Mouse (Mus musculus) mature B cell (primary cell): ENCODE results near the gene Snx11.

ENCODE experiments used
- in situ Hi-C: fragments of 300-500 bp; cut with MboI; formaldehyde crosslinking; loops from 2 replicates; pipeline ENCODE4 v1.14.3; 2019

Gene Snx11

GRCm38 (mm10) chr11:96764511-96765350 is 12.6 kb downstream of the Snx11 start:
- in situ Hi-C loops = loop anchor here (25.0 kb wide), 1 partner anchor 98 kb away; no protein-coding TSS in a partner anchor

DNA sequence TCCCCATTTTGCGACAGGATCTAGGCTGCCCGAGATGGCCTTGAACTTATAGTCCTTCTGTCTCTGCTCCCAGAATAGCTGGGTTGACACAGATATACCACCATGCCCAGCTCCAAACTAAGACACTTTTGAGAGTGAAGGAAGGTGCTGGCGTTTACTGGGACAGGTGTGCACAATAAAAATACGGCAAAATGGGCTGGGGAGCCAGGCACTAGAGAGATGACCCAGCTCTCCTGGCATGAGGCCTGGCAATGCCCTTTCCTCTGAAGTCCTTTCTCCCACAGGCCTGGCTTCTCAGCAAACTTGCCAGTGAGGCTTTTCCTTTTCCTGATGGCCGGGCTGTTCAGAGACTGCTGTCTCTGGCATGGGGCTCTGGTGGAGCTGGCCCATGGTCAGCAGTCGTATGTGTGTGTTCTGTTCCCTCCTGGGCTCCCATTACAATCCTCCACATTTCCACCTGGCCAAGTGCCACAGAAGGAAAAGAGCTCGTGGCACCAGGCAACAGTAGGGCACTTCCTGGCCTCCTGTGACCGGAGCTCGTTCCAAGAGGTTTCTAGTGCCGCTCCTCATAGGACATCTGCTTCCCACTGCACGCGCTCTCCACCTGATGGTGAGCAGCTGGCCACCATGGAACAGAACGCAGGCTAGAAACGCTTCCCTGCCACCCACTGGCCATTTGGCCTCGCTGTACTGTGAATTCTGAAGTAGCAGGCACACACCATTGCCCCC is 14.5 kb downstream of the Snx11 start:
- in situ Hi-C loops = loop anchor here (25.0 kb wide), 1 partner anchor 99 kb away; no protein-coding TSS in a partner anchor

- in situ Hi-C loops = loop anchor here (25.0 kb wide), 1 partner anchor 100 kb away; no protein-coding TSS in a partner anchor
Measured at GRCm38 (mm10) chr11:96761984-96762383, 15.4 kb downstream of the Snx11 start.

DNA sequence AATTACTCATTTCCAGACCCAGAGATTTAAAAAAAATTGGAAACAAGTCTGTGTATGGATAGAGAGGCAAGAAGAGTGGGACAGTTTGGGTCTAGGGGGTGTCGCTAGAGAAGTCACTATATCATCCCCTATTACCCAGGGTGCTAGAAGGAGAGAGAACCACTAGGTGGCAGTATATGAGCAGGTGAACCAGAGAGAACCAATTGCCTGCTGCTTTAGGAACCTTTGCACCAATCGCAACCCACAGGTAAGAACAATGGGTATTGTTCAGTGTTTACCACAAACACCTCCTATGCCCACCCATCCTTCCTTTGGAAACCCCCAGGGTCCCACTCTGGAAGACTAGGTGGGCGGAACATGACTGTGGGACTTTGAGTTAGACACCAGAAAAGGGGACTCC is 17.3 kb downstream of the Snx11 start:
- in situ Hi-C loops = loop anchor here (25.0 kb wide), 1 partner anchor 102 kb away; no protein-coding TSS in a partner anchor

GRCm38 (mm10) chr11:96758402-96758801 is 19.0 kb downstream of the Snx11 start:
- in situ Hi-C loops = loop anchor here (25.0 kb wide), 1 partner anchor 104 kb away; no protein-coding TSS in a partner anchor

- in situ Hi-C loops = loop anchor here (25.0 kb wide), 1 partner anchor 105 kb away; no protein-coding TSS in a partner anchor
Measured at GRCm38 (mm10) chr11:96757421-96757820, 19.9 kb downstream of the Snx11 start.

- in situ Hi-C loops = loop anchor here (25.0 kb wide), 1 partner anchor 107 kb away; no protein-coding TSS in a partner anchor
Measured at GRCm38 (mm10) chr11:96755298-96755697, 22.1 kb downstream of the Snx11 start.

DNA sequence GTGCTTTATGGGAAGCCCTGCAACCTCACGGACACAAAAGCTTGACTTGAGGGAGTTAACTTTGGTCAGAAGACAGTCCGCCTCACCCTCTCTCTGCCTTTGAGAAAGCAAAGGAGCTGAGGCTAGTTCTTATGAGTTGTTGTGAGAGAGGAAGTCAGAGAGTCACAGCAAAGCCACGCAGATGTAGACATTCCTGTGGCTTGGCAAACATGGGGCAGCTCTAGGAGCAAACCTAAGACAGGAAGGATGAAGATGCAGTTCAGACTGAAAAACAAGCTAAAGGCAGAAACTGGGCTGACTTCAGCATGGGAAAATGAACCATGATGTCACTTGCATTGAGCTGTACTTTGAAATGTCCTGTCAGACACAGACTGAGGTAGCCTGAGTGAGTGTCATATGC is 29.8 kb downstream of the Snx11 start:
- in situ Hi-C loops = no loop called here

GRCm38 (mm10) chr11:96746648-96747047 is 30.7 kb downstream of the Snx11 start:
- in situ Hi-C loops = no loop called here

GRCm38 (mm10) chr11:96743891-96744290 is 33.5 kb downstream of the Snx11 start:
- in situ Hi-C loops = no loop called here

- in situ Hi-C loops = no loop called here
Measured at GRCm38 (mm10) chr11:96743000-96743399, 34.4 kb downstream of the Snx11 start.

DNA sequence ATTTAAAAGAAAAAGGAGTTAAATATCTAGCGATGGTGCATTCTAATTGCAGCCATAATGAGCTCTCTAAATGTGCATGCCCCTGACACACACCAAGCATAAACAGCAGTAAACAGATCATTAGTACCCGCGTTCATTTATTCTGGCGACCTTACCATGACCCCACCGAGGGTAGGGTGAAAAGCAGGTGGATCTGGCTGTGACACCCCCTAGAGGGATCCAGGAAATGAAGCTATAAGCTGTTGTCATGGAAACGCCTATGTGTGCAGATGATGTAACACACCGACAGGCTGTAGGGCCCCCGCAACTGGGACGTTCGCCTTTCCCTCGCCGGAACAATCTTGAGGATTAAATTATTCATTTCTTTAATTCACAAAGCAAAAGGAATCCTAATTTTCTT is 35.4 kb downstream of the Snx11 start:
- in situ Hi-C loops = no loop called here

DNA sequence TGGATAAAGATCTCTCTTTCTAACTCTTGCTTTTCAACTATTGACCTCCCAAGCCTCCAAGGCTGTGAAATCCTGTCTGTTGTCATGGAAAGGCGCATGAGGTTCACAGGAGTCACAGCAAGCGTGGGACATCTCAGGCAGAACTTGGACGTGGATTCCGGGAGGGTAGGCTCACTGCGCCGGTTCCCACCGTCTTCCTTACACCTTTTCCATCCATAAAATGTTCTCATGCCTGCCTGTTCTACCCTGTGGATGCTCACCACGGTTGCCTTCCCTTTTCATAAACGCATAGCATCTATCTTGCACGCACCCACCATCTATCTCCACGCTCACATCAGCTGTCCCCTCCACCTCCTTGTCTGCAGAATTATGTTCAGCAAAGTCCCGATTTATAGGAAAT is 36.6 kb downstream of the Snx11 start:
- in situ Hi-C loops = no loop called here

- in situ Hi-C loops = no loop called here
Measured at GRCm38 (mm10) chr11:96737673-96738471, 39.5 kb downstream of the Snx11 start.

GRCm38 (mm10) chr11:96736361-96736760 is 41.0 kb downstream of the Snx11 start:
- in situ Hi-C loops = no loop called here

GRCm38 (mm10) chr11:96735908-96736307 is 41.5 kb downstream of the Snx11 start:
- in situ Hi-C loops = no loop called here

GRCm38 (mm10) chr11:96732657-96733056 is 44.7 kb downstream of the Snx11 start:
- in situ Hi-C loops = no loop called here

DNA sequence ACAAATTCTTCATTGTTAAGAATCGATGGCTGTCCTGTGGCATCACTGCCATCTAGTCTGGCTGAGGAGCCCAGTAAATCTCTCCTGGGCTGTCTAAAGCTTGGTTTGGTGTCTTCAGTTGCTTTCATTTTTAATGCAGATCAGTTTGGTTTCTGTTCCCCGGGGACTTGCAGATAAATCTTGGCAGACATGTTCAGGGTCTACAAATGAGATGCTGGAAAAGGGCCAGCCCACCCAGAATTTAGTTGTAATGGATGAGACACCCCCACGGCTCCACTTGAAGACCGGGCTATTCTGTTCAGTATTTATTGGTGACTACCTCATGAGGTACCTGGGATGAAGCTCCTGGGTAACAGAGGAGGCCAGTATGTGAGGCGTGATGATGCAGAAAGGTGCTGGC is 47.0 kb downstream of the Snx11 start:
- in situ Hi-C loops = no loop called here

GRCm38 (mm10) chr11:96729462-96729861 is 47.9 kb downstream of the Snx11 start:
- in situ Hi-C loops = no loop called here

- in situ Hi-C loops = no loop called here
Measured at GRCm38 (mm10) chr11:96728577-96728976, 48.8 kb downstream of the Snx11 start.

- in situ Hi-C loops = no loop called here
Measured at GRCm38 (mm10) chr11:96725833-96726232, 51.5 kb downstream of the Snx11 start.

GRCm38 (mm10) chr11:96718609-96719008 is 58.8 kb downstream of the Snx11 start:
- in situ Hi-C loops = no loop called here
